Mouse (Mus musculus) induced T-regulatory cell, adult 2 months (primary cell): ENCODE data around the gene Dach1.

Source experiments
- DNase-seq: peaks from one replicate; pipeline ENCODE4 v3.0.0-alpha.2; 2012; ENCODE audit warnings: low read depth

The Dach1 gene

GRCm38 (mm10) chr14:98035261-98035660, 134.3 kb downstream of the Dach1 start:
- DNase-seq, result no peak

- DNase-seq, result no peak
Observed at GRCm38 (mm10) chr14:98023540-98023939, 146.0 kb downstream of the Dach1 start.

- DNase-seq, result no peak
Observed at GRCm38 (mm10) chr14:98014053-98014452, 155.5 kb downstream of the Dach1 start.

GRCm38 (mm10) chr14:98008501-98008900, 161.1 kb downstream of the Dach1 start:
- no peak for DNase-seq

- DNase-seq, result no peak
Observed at GRCm38 (mm10) chr14:98002021-98002680, 167.4 kb downstream of the Dach1 start.

- DNase-seq, result no peak
Observed at GRCm38 (mm10) chr14:97998584-97998983, 171.0 kb downstream of the Dach1 start.

- no peak for DNase-seq
Observed at GRCm38 (mm10) chr14:97983251-97983650, 186.3 kb downstream of the Dach1 start.

- DNase-seq, result no peak
Observed at GRCm38 (mm10) chr14:97982676-97983075, 186.9 kb downstream of the Dach1 start.

GRCm38 (mm10) chr14:97980879-97981278, 188.7 kb downstream of the Dach1 start:
- DNase-seq, result no peak

GRCm38 (mm10) chr14:97976091-97976490, 193.5 kb downstream of the Dach1 start:
- no peak for DNase-seq

GRCm38 (mm10) chr14:97975447-97975846, 194.1 kb downstream of the Dach1 start:
- no peak for DNase-seq

GRCm38 (mm10) chr14:97964543-97965069, 205.0 kb downstream of the Dach1 start:
- DNase-seq, result no peak

- DNase-seq, result no peak
Observed at GRCm38 (mm10) chr14:97963624-97964023, 205.9 kb downstream of the Dach1 start.

GRCm38 (mm10) chr14:97956356-97956755, 213.2 kb downstream of the Dach1 start:
- no peak for DNase-seq

GRCm38 (mm10) chr14:97945471-97945870, 224.1 kb downstream of the Dach1 start:
- no peak for DNase-seq

GRCm38 (mm10) chr14:97944643-97945268, 224.8 kb downstream of the Dach1 start:
- DNase-seq, result no peak

GRCm38 (mm10) chr14:97942361-97942760, 227.2 kb downstream of the Dach1 start:
- no peak for DNase-seq

GRCm38 (mm10) chr14:97896622-97897021, 272.9 kb downstream of the Dach1 start:
- DNase-seq, result no peak

- no peak for DNase-seq
Observed at GRCm38 (mm10) chr14:97881976-97882375, 287.6 kb downstream of the Dach1 start.

- DNase-seq, result no peak
Observed at GRCm38 (mm10) chr14:97871001-97871400, 298.6 kb downstream of the Dach1 start.

- no peak for DNase-seq
Observed at GRCm38 (mm10) chr14:97858384-97858783, 311.2 kb downstream of the Dach1 start.

GRCm38 (mm10) chr14:97857276-97857675, 312.3 kb downstream of the Dach1 start:
- DNase-seq, result no peak

GRCm38 (mm10) chr14:97855345-97855744, 314.2 kb downstream of the Dach1 start:
- DNase-seq, result no peak

- DNase-seq, result no peak
Observed at GRCm38 (mm10) chr14:97850486-97850885, 319.1 kb downstream of the Dach1 start.
